Mouse (Mus musculus) cerebellum, adult (tissue): ENCODE measurements at regions not wholly inside any gene's neighbourhood (a gene's known extent, or its start where the extent isn't known, plus 50 kb on each side); places are given as distances from the start of the nearest gene placed in this dataset.
A peak's percentile ranks its signal among the peaks of the same experiment; 100 is the strongest.

Experiments
- ATAC-seq: cut with Nextera tagmentation; 2 replicates; pipeline ENCODE4 v1.9.2; 2017; ENCODE audit warnings: mild to moderate bottlenecking, moderate library complexity, mixed read lengths; ENCODE audit not compliant: insufficient number of reproducible peaks, low FRiP score, low TSS enrichment

- peak; percentile 49; the same call in 1 of the 2 replicates for ATAC-seq
These were observed 98.6 kb upstream of the Foxp3 start for GRCm38 (mm10) chrX:7474831-7475230.

- ATAC-seq, result no peak; the same call in 1 of the 2 replicates
These were observed 98.2 kb upstream of the Usp27x start for GRCm38 (mm10) chrX:7473814-7474213.

DNA sequence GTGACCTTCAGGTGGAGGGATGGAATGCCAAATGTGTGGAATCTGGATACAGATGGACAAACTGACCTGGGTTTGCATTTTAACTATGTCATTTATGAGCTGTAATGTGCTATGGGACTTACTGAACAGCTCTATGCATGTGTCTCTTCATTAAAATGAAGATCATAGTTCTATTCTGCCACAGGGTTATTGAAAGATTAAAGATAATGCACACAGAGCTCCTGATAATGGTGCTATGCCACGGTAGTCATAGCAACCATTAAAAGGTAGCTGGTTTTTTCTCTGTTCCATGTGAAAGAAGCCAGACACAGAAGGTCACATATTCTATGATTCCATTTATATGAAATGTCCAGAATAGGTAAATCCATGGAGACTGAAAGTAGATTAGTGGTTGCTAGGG lies 94.2 kb upstream of the Usp27x start:
- ATAC-seq, result no peak

DNA sequence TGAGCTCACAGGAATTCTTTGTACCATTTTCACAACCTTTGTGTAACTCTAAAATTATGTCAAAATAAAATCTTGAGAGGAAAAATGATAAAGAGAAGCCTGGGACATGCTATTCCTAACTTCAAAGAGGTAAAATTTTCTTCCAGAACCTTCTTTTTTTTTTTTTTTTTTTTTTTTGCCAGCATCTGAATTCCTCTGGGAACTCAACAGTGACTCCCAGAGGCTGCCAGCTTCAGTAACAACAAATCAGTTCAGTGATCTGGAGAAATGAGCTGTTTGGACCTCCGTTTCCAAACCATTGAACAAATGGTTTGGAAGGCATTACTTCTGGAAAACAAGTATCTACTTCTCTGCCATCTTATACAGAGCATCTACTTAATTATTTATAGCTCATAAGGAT lies 92.4 kb upstream of the Usp27x start:
- ATAC-seq, result no peak

DNA sequence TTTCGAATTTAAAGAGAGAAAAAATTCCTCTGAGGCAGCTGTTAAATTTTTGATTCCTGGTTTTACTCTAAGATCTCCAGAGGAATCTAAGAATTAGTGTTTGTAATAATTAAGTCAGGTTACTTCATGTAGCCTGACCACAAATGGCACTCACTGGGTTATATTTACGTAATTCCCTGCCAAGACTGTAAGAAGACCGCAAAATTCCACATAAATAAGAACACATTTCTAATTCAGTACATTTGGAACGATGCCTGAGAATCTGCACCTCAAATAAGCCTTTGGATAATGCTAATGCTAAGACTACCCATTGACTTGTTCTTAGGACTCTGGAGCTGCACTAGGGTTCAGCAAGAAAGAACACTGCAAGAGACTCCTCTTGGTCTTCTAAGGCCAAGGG lies 81.2 kb upstream of the Usp27x start:
- ATAC-seq, result no peak

- ATAC-seq, result no peak
These were observed 69.4 kb upstream of the Usp27x start for GRCm38 (mm10) chrX:7445035-7445434.

DNA sequence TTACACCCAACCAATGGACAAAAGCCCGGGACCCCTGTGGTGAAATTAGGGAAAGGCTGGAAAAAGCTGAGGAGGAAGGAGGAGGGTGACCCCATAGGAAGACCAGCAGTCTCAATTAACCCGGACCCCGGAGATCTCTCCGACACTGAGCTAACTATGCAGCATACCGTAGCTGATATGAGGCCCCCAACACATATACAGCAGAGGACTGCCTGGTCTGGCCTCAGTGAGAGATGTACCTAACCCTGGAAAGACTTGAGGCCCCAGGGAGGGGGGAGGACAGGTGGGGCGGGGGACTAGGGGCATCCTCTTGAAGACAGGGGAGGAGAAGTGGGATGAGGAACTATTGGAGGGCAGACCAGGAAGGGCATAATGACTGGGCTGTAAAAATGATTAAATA lies 69.0 kb upstream of the Usp27x start:
- no peak for ATAC-seq

DNA sequence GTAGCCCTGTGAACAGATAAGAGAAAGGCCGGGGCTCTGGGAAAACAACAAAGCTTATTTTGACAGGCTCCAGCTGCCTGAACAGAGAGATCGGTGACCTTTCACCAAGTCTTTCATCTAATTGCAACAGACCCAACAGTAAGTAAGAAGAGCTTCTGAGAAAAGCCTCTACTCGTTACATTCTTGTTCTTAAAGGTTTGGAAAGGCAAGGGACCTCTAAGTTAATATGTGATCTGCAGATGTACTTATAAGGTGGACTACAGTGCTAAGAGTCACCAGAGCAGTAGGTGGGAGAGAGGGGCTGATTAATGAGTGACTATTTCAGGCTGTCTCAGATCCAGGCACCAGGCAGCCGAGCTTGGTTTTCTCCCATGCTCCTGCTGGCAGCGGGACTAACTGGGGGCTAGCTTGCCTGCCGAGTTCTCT lies 68.4 kb upstream of the Usp27x start:
- ATAC-seq, result no peak

DNA sequence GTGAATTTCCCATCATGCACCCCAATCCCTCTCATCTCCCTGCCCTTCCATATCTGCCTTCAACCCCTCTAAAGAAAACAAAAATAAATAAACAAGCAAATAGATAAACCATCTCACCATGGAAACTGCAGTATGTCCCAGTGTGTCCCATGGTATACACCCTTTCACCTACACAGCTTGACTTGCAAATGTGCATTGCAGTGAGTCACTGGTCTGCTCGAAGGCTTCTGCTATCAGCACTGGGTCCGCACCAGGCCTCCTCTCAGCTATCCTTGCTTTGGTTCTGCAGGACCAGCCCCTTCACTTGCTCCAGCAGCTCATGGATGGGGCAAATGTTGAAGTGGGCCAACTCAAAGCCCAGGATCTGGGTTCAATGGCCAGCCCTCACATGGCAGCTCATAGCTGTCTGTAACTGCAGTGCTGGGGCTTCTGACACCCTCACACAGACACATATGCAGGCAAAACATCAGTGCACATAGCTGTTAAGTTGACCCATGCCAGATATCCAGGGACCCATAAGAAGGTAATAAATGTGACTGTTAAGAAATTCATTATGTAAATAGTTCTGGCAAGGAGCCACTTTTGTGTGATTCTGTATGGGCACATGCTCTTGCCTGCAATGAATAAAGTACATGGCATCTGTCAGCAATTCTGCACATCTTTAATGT lies 59.9 kb upstream of the Usp27x start:
- ATAC-seq, result no peak

DNA sequence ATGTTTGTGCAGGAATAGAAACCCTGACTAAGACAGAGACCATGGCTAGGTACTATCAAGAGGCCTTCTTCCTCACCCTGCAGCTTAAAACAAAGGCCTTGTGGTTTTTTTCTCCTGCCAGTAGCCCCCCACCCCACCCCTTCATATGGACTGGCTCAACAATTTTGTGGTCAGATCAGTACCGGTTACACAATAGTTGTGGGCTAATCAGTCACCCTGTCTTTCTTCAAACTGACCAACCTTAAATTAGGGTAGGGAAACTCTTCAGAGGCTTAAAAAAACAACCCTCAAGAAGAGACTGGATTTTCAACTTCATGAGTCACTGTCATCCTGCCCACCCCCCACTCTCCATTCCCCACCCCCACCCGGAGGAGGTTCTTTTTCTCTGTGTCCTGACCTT lies 58.6 kb upstream of the Usp27x start:
- ATAC-seq, result no peak

GRCm38 (mm10) chrX:7430456-7430855 lies 54.8 kb upstream of the Usp27x start:
- no peak for ATAC-seq

DNA sequence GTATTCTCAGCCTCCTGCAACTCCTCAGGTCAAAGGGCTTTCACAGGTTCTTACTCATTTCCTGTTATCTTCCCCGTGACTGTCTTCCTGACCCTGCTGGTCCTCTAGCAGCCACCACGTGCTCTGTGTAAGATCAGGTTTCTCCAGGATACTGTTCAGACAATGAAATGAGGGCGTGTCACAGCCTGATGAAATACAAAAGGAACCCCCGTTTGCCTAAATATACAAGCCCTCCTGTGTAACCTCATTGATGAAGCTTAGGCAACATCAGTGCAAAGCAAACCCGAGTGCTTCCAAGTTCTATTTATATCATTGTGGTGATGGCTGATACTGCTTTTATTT lies 53.9 kb upstream of the Usp27x start:
- ATAC-seq, result no peak

DNA sequence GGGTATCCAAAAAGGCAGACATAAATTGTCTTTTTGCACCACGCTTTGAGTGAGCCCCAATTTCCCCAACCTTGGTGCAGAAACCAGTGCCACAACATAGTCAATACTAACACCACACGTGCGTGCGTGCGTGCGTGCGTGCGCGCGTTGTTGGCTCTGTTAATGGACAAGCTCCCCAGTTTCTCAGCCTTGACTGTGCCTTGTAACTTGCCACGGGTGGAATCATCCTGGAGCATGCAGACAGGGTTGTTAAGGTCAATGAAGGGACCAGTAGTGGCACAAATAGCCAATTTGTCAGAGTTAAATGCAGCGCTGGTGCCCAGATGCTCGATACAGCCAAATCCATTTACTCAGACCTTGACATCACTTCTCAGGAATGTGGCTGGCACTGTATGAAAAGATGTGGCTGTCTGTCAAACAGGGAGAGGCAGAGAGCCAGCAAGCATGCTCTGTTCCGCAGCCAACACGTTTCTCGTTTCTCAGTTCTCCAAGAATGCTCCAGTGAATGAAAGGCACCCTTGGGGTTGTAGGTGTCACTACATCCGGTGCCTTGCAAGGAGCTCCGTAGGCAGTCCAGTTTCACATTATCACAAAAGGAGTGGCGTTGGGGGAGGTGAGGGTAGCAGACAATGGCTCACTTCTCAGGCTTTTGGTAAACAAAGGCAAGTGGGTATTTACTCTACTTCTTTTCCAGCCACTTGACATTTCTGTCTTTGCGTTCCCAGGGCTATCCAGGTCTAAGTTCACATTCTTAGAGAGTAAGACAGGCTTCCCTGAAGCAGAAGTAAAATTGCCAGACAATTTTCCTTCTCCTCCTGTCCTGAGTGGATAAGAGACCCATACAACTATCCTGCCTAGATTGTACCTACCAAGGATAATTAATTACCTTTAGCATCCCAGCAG lies 53.2 kb upstream of the Usp27x start:
- ATAC-seq, result no peak
